Mouse (Mus musculus) liver, embryonic 16.5 days (tissue): Measurements from ENCODE around the gene Nlrc3. TPM values are rescaled to one million over a fixed set of nuclear protein-coding genes. Genes with fewer than 3 reads are reported as not detected.

Experiments used
- ATAC-seq: fragments of 200-750 bp; cut with Nextera tagmentation; 2 replicates; pipeline ENCODE4 v1.8.0; 2017; ENCODE audit warnings: low read depth, mild to moderate bottlenecking, moderate number of reproducible peaks, moderate library complexity
- H3K27ac ChIP-seq: fragments of 300-500 bp; sonication (generic); 2 replicates; pipeline ENCODE4 v1.5.1; 2014; ENCODE audit warnings: mild to moderate bottlenecking, low read length
- H3K27me3 ChIP-seq: fragments of 300-500 bp; sonication (generic); 2 replicates; pipeline ENCODE4 v1.6.1; 2014; ENCODE audit warnings: low read depth, low read length, mixed read lengths; ENCODE audit not compliant: control insufficient read depth, insufficient read depth
- H3K36me3 ChIP-seq: fragments of 300-500 bp; sonication (generic); 2 replicates; pipeline ENCODE4 v1.6.1; 2014; ENCODE audit warnings: mild to moderate bottlenecking; ENCODE audit not compliant: control insufficient read depth, insufficient read depth
- H3K4me1 ChIP-seq: fragments of 300-500 bp; sonication (generic); 2 replicates; pipeline ENCODE4 v1.6.1; 2014; ENCODE audit warnings: low read depth, low read length, mixed read lengths; ENCODE audit not compliant: control insufficient read depth
- H3K4me2 ChIP-seq: fragments of 300-500 bp; sonication (generic); 2 replicates; pipeline ENCODE4 v1.6.1; 2014; ENCODE audit warnings: low read depth, low read length, mixed read lengths
- H3K4me3 ChIP-seq: fragments of 300-500 bp; sonication (generic); 2 replicates; pipeline ENCODE4 v1.5.1; 2014; ENCODE audit warnings: low read depth, mild to moderate bottlenecking, low read length
- H3K9ac ChIP-seq: fragments of 300-500 bp; sonication (generic); 2 replicates; pipeline ENCODE4 v1.6.1; 2014; ENCODE audit warnings: low read depth, low read length
- H3K9me3 ChIP-seq: fragments of 300-500 bp; sonication (generic); replicated peaks from 2 replicates; pipeline ENCODE4 v1.6.1; 2016; ENCODE audit warnings: low read length; ENCODE audit not compliant: control insufficient read depth
- WGBS: fragments of 180-500 bp; shearing (Covaris S2); extraction: QIAGEN DNeasy Blood & Tissue Kit; methylation state at CpG from one replicate; pipeline ENCODE4 v1.1.7; 2014; ENCODE audit not compliant: insufficient replicate concordance; 5-methylcytosine and 5-hydroxymethylcytosine counted together
- polyA plus RNA-seq: library from polyadenylated mRNA; unstranded; fragments of >200 nt; fragmentation: Nextera tagmentation; extraction: Ambion mirVana; gene quantifications from 2 replicates; pipeline ENCODE4 v1.2.1, GENCODE M21; 2015

Nlrc3 gene
- polyA plus RNA-seq, 1 experiment from 2014 or later, result 0.37 TPM

GRCm38 (mm10) chr16:3956369-3956768 is 20.1 kb downstream of the Nlrc3 start:
- ATAC-seq, result no peak
- H3K27me3 ChIP-seq, result no peaks in the 10 kb centered on the region
- no peaks in the 10 kb centered on the region for H3K36me3 ChIP-seq
- H3K27ac ChIP-seq, result no peak overlapping the region
- no peaks in the 10 kb centered on the region for H3K4me1 ChIP-seq
- H3K9ac ChIP-seq, result no peak overlapping the region
- H3K4me3 ChIP-seq, result no peak overlapping the region
- H3K4me2 ChIP-seq, result no peak overlapping the region
- H3K9me3 ChIP-seq, result no peaks in the 10 kb centered on the region
- WGBS, result 65% methylated on average over 6 of the region's 6 CpGs

DNA sequence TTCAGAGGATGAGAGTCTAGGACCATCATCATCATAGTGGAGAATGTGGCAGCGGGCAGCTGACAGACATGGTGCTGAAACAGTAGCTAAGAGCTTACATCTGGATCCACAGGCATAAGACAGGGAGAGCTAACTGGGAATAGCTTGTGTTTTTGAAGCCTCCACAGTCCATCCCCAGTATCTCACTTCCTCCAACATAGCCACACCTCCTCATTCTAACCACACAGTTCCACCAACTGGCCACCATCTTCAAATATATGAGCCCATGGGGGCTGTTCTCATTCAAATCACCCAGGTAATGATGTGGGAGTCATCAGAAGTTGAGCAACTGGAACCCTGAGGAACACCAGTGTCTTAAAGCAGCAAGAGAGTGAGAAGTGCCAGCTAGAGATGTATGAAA is 25.3 kb downstream of the Nlrc3 start:
- Histone ChIP-seq H3K4me1 (no peaks in the 10 kb centered on the region), H3K27ac (no peak overlapping the region), H3K36me3 (no peaks in the 10 kb centered on the region), H3K27me3 (no peaks in the 10 kb centered on the region), H3K4me2 (no peak overlapping the region), H3K4me3 (no peak overlapping the region), H3K9me3 (no peaks in the 10 kb centered on the region), H3K9ac (no peak overlapping the region)
- no peak for ATAC-seq
- 68% methylated on average over 1 of the region's 1 CpGs for WGBS

GRCm38 (mm10) chr16:3934701-3935100 is 41.7 kb downstream of the Nlrc3 start:
- no peaks in the 10 kb centered on the region for H3K27me3 ChIP-seq
- H3K27ac ChIP-seq, result no peak overlapping the region
- H3K9me3 ChIP-seq, result no peaks in the 10 kb centered on the region
- ATAC-seq, result no peak
- H3K36me3 ChIP-seq, result peaks cover 2% of the 10 kb centered on the region; the same call in 1 of the 2 replicates
- H3K4me2 ChIP-seq, result no peak overlapping the region
- H3K4me1 ChIP-seq, result no peaks in the 10 kb centered on the region
- no peak overlapping the region for H3K9ac ChIP-seq
- WGBS, result 71% methylated on average over 4 of the region's 4 CpGs
- H3K4me3 ChIP-seq, result no peak overlapping the region

DNA sequence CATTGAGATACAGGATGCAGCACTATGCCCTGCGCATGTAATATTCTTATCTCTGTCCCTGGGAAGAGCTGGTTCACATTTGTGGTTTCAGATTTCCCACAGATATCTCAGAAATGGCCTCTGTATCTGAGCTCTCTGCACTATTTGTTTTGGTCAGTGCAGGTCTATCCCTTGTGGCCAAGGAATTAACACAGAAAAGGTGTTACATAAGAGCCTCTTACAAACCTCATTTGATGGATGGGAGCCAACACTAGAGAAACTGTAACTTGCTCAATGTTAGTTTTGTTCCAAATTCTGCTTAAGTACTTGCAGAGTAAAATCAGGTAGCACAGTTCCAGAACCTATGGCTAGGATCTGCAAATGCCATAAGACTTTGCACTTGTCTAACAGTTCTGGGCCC is 42.3 kb downstream of the Nlrc3 start:
- H3K4me3 ChIP-seq, result no peak overlapping the region
- H3K9ac ChIP-seq, result no peak overlapping the region
- H3K36me3 ChIP-seq, result peaks cover 2% of the 10 kb centered on the region; the same call in 1 of the 2 replicates
- H3K4me2 ChIP-seq, result no peak overlapping the region
- no peaks in the 10 kb centered on the region for H3K27me3 ChIP-seq
- H3K9me3 ChIP-seq, result no peaks in the 10 kb centered on the region
- no peaks in the 10 kb centered on the region for H3K4me1 ChIP-seq
- no peak overlapping the region for H3K27ac ChIP-seq
- 46% methylated on average over 1 of the region's 1 CpGs for WGBS
- peak; percentile 65; the same call in 1 of the 2 replicates for ATAC-seq

DNA sequence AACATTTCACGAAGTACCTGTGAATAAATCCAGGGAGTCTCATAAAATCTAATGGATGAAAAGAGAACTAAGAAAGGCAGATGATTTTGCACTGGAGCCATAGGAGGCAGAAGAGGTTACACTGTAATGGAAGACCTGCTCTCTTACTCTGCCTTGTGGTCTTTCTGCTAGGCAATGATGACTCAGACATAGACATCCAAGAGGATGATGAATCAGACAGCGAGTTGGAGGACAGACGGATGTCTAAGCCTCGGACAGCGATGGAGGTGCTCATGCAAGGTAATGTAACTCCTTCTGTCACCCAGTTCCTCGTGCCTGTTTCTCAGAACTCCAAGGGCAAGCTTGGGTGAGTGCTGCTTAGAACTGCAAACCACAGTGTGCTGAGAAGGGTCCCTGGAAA is 42.9 kb downstream of the Nlrc3 start:
- H3K4me1 ChIP-seq, result no peaks in the 10 kb centered on the region
- no peaks in the 10 kb centered on the region for H3K9me3 ChIP-seq
- no peaks in the 10 kb centered on the region for H3K27me3 ChIP-seq
- H3K4me3 ChIP-seq, result no peak overlapping the region
- no peak for ATAC-seq
- no peak overlapping the region for H3K9ac ChIP-seq
- H3K4me2 ChIP-seq, result no peak overlapping the region
- H3K36me3 ChIP-seq, result peaks cover 2% of the 10 kb centered on the region; the same call in 1 of the 2 replicates
- H3K27ac ChIP-seq, result no peak overlapping the region
- WGBS, result 78% methylated on average over 6 of the region's 6 CpGs

DNA sequence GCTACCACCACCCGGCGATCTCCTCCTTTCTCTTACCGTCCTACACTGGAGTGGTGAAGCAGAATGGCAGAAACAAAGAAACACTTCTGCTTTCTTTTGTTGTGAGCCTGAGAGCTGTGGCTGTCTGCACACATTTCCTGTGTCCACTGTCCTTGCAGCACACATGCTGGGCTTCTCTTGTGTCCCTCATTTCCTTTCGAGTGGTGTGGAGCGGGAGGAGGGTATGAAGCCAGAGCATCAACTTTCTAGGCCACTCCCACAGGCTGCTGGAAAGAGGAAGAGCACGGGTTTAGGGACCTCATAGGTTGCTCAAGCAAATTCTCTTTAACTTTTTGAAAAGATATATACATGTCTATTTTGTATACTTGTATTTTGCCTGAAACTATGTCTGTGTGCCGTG is 47.3 kb downstream of the Nlrc3 start:
- Histone ChIP-seq H3K9me3 (no peaks in the 10 kb centered on the region), H3K36me3 (peaks cover 10% of the 10 kb centered on the region), H3K4me1 (no peaks in the 10 kb centered on the region), H3K27ac (no peak overlapping the region), H3K9ac (no peak overlapping the region), H3K4me3 (no peak overlapping the region), H3K27me3 (no peaks in the 10 kb centered on the region), H3K4me2 (no peak overlapping the region)
- 52% methylated on average over 7 of the region's 7 CpGs for WGBS
- ATAC-seq, result no peak

- Histone ChIP-seq H3K9ac (no peak overlapping the region), H3K4me2 (no peak overlapping the region), H3K36me3 (peaks cover 13% of the 10 kb centered on the region), H3K9me3 (no peaks in the 10 kb centered on the region), H3K27ac (no peak overlapping the region), H3K27me3 (no peaks in the 10 kb centered on the region), H3K4me1 (no peaks in the 10 kb centered on the region; the same call in 1 of the 2 replicates), H3K4me3 (no peak overlapping the region)
- WGBS, result 24% methylated on average over 1 of the region's 1 CpGs
- ATAC-seq, result no peak
These were observed 47.9 kb downstream of the Nlrc3 start for GRCm38 (mm10) chr16:3928582-3928981.

GRCm38 (mm10) chr16:3923966-3924365 is 52.5 kb downstream of the Nlrc3 start:
- no peak for ATAC-seq
- H3K4me3 ChIP-seq, result no peak overlapping the region
- WGBS, result 64% methylated on average over 4 of the region's 4 CpGs
- no peaks in the 10 kb centered on the region; the same call in 1 of the 2 replicates for H3K4me1 ChIP-seq
- peaks cover 13% of the 10 kb centered on the region for H3K36me3 ChIP-seq
- peak overlapping the region; percentile 47 for H3K27ac ChIP-seq
- no peaks in the 10 kb centered on the region for H3K9me3 ChIP-seq
- no peaks in the 10 kb centered on the region for H3K27me3 ChIP-seq
- no peak overlapping the region; the same call in 1 of the 2 replicates for H3K4me2 ChIP-seq
- no peak overlapping the region for H3K9ac ChIP-seq

- peak; percentile 81 for ATAC-seq
- Histone ChIP-seq H3K36me3 (peaks cover 13% of the 10 kb centered on the region), H3K27ac (peak overlapping the region; percentile 47)
These were observed 52.9 kb downstream of the Nlrc3 start for GRCm38 (mm10) chr16:3923515-3923914.

More at GRCm38 (mm10) chr16:3923515-3923914, 52.9 kb downstream of the Nlrc3 start:
- Histone ChIP-seq H3K27me3 (no peaks in the 10 kb centered on the region), H3K4me3 (no peak overlapping the region), H3K9me3 (no peaks in the 10 kb centered on the region), H3K4me1 (no peaks in the 10 kb centered on the region; the same call in 1 of the 2 replicates), H3K9ac (no peak overlapping the region), H3K4me2 (no peak overlapping the region; the same call in 1 of the 2 replicates)
- WGBS, result 70% methylated on average over 3 of the region's 3 CpGs
